Mouse (Mus musculus) adipocyte (in vitro differentiated cells): ENCODE measurements around the gene Wfdc8.
A peak's percentile ranks its signal among the peaks of the same experiment; 100 is the strongest.
"Not testable (repeated sequence)": the region's sequence is repeated elsewhere in the genome, so short reads cannot be mapped to it uniquely, and the experiment has no call there.

Experiments used
- DNase-seq: peaks from one replicate; pipeline ENCODE4 v3.0.0-alpha.2; 2016; ENCODE audit warnings: low spot score

The Wfdc8 gene

GRCm38 (mm10) chr2:164613471-164613870 is at the start of gene Wfdc8, which contains the start of gene Wfdc6b:
Gene Wfdc8 (minus strand): TSS chr2:164613626.
Gene Wfdc6b (plus strand): TSS chr2:164613522.
- not testable (repeated sequence) for DNase-seq

GRCm38 (mm10) chr2:164656483-164656882 is 43.1 kb upstream of the Wfdc8 start, which contains the start of gene Wfdc9:
Gene Wfdc9 (minus strand): TSS chr2:164656583.
- no peak for DNase-seq

- DNase-seq: no peak
Observed at GRCm38 (mm10) chr2:164655858-164656257, 42.4 kb upstream of the Wfdc8 start, which contains the start of gene Wfdc10. Gene Wfdc10 (plus strand): TSS chr2:164656046.

GRCm38 (mm10) chr2:164641881-164642673 is 28.7 kb upstream of the Wfdc8 start:
- DNase-seq: no peak

GRCm38 (mm10) chr2:164641129-164641528 is 27.7 kb upstream of the Wfdc8 start:
- DNase-seq: no peak

- DNase-seq: no peak
Observed at GRCm38 (mm10) chr2:164638696-164639095, 25.3 kb upstream of the Wfdc8 start, which contains the start of gene Wfdc16. Gene Wfdc16 (minus strand): TSS chr2:164638796.

- DNase-seq: no peak
Observed at GRCm38 (mm10) chr2:164635266-164635665, 21.8 kb upstream of the Wfdc8 start.

- no peak for DNase-seq
Observed at GRCm38 (mm10) chr2:164621775-164622174, 8.3 kb upstream of the Wfdc8 start.

GRCm38 (mm10) chr2:164619050-164619449 is 5.6 kb upstream of the Wfdc8 start:
- no peak for DNase-seq

GRCm38 (mm10) chr2:164615386-164615785 is 2.0 kb upstream of the Wfdc8 start:
- DNase-seq: no peak

GRCm38 (mm10) chr2:164608781-164609180 is 4.6 kb downstream of the Wfdc8 start:
- DNase-seq: peak; percentile 24

GRCm38 (mm10) chr2:164604411-164604810 is 9.0 kb downstream of the Wfdc8 start:
- no peak for DNase-seq

- DNase-seq: no peak
Observed at GRCm38 (mm10) chr2:164603482-164603881, 9.9 kb downstream of the Wfdc8 start.

GRCm38 (mm10) chr2:164600179-164600578 is 13.2 kb downstream of the Wfdc8 start:
- DNase-seq: no peak

GRCm38 (mm10) chr2:164593494-164593893 is 19.9 kb downstream of the Wfdc8 start, which contains the start of gene Eppin:
Gene Eppin (minus strand): TSS chr2:164593594.
- DNase-seq: no peak

- DNase-seq: peak; percentile 74
Observed at GRCm38 (mm10) chr2:164592014-164592413, 21.4 kb downstream of the Wfdc8 start.

GRCm38 (mm10) chr2:164585025-164585725 is 28.3 kb downstream of the Wfdc8 start, which contains the start of gene Wfdc6a:
Gene Wfdc6a (minus strand): TSS chr2:164585447.
- peak; percentile 38 for DNase-seq

- DNase-seq: not testable (repeated sequence)
Observed at GRCm38 (mm10) chr2:164573359-164573758, 40.1 kb downstream of the Wfdc8 start, which contains the start of gene Spint3. Gene Spint3 (minus strand): TSS chr2:164573459.

GRCm38 (mm10) chr2:164567460-164567859 is 46.0 kb downstream of the Wfdc8 start:
- no peak for DNase-seq

GRCm38 (mm10) chr2:164566997-164567396 is 46.4 kb downstream of the Wfdc8 start:
- DNase-seq: no peak

- no peak for DNase-seq
Observed at GRCm38 (mm10) chr2:164564346-164564745, 49.1 kb downstream of the Wfdc8 start.

GRCm38 (mm10) chr2:164563339-164564038 is 49.9 kb downstream of the Wfdc8 start:
- DNase-seq: peak; percentile 9
